Mouse (Mus musculus) heart, adult 2 months (tissue): ENCODE results near the gene Pkn1.

Source experiments
- CTCF ChIP-seq: fragments of 200-600 bp; IDR thresholded peaks from 2 replicates; pipeline ENCODE4 v1.8.1; 2022; ENCODE audit warnings: antibody characterized with exemption, mild to moderate bottlenecking, moderate library complexity
- EP300 ChIP-seq: fragments of 200-500 bp; IDR thresholded peaks from 2 replicates; pipeline ENCODE4 v1.6.1; 2011; ENCODE audit warnings: low read depth, low read length, control low read depth; ENCODE audit not compliant: insufficient read depth
- POLR2A ChIP-seq: fragments of 200-500 bp; IDR thresholded peaks from 2 replicates; pipeline ENCODE4 v1.6.1; 2011; ENCODE audit warnings: mild to moderate bottlenecking, low read depth, low read length, control low read depth; ENCODE audit not compliant: insufficient read depth

DNA sequence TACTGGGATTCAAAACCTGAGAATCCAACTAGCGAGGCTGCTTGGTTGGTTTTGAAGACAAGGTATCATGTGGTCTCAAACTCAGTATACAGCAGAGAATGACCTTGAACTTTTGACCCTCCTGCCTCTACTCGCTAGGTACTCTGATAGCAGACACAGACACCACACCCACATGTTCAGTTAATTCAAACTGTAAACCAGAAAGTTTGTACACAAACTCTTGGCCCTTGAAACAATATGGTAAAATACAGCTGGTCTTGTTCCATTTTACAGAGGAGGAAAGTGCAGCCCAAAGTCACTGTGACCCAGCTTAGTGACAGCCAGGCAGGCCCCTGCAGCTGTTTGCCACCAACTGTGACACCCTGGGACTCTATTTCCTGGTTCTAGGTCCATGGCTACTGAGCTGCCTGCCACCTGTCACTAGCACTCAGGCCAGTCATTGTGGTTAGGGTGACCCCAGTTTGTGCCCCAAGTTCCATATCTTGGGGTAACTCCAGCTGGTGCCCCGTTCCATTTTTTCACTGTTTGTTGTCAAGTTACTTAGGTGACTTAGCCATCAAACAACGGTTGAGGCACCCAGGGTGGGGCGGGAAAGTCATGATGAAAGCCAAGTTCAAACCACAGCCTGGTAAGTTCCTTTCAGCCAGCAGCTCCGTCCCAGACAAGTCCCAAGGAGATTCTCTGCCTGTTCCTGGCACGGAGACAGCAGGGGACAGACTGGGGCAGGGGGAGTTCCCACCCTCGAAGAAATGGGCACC is 40.9 kb upstream of the Pkn1 start:
- TF ChIP-seq CTCF, result no peak
- 0 out of 2 replicates have a peak, but pooled peaks have one; percentile 2 for TF ChIP-seq POLR2A
- TF ChIP-seq EP300, result no peak
